Mouse (Mus musculus) stomach, postnatal 0 days (tissue): ENCODE results near the gene Wtip.

Experiments used
- CTCF ChIP-seq: IDR thresholded peaks from 2 replicates; pipeline ENCODE4 v1.5.1; 2016; ENCODE audit warnings: antibody characterized with exemption, low read depth, mild to moderate bottlenecking, moderate library complexity
- EP300 ChIP-seq: optimal IDR thresholded peaks from 2 replicates; pipeline ENCODE3; 2016; ENCODE audit warnings: antibody characterized with exemption

GRCm38 (mm10) chr7:34126291-34126690 is 6.8 kb downstream of the Wtip start:
- TF ChIP-seq CTCF (peak; percentile 21; the same call in 1 of the 2 replicates), EP300 (no peak)
